Mouse (Mus musculus) bone marrow macrophage, adult 2 months (primary cell): ENCODE data around the gene Pmp22.

Source experiments
- CTCF ChIP-seq: IDR thresholded peaks from 2 replicates; pipeline ENCODE4 v1.5.1; 2012; ENCODE audit warnings: low read depth, mild to moderate bottlenecking, low read length, moderate library complexity
- POLR2A ChIP-seq: IDR thresholded peaks from 2 replicates; pipeline ENCODE4 v1.6.1; 2012; ENCODE audit warnings: mild to moderate bottlenecking, low read depth, low read length, borderline replicate concordance

- no peak for TF ChIP-seq CTCF
- TF ChIP-seq POLR2A, result no peak
Observed at GRCm38 (mm10) chr11:63136836-63137416, 8.1 kb downstream of the Pmp22 start.
